16 mouse cellular contexts compared by ENCODE assay signal in the genomic region with DNA sequence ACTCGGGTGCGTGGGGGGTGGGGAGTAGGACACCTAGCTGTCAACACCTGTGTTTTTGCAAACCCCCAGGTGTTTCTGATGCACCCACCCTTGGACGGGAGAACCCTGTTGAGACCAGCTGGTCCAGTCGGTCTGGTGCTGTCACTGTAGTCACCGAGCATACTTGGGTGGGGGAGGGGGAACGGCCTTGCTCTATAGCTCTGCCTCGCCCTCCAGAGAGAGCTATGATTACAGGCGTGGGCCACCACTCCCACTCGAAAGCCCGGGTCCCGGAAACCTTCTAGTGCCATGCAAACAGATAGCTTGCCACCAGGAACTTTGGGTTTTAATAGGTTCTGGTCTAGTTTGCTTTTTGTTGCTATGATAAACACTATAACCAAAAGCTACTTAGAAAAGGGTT. TPM values are rescaled to one million over a fixed set of nuclear protein-coding genes. Genes with fewer than 3 reads are reported as not detected.
A peak's percentile ranks its signal among the peaks of the same experiment; 100 is the strongest.
DNase-seq lines count a peak whose midpoint lies in the region; ATAC-seq and TF ChIP-seq lines count a peak whose summit lies in the region.
"Had no signal": no experiment of that assay in that cellular context is flagged by ENCODE, and none has a peak within 500 bp of the region (broad histone marks: within the 10 kb centered on the region; RNA-seq: fewer than 3 reads in every experiment).

No protein-coding gene starts in this region.

- H3K4me2 ChIP-seq in liver, postnatal 0 days (ENCODE audit: low read depth, low read length): no peak overlapping the region
- no peak overlapping the region for H3K4me2 ChIP-seq in embryonic facial prominence, embryonic 15.5 days (replicated peaks)
- H3K4me2 ChIP-seq in hindbrain, embryonic 12.5 days (replicated peaks): no peak overlapping the region
- H3K4me2 ChIP-seq: heart, embryonic 15.5 days; midbrain, embryonic 13.5 days had no signal

- peak; percentile 13 for DNase-seq in liver, postnatal 0 days
- no peak for DNase-seq in liver
- DNase-seq in lung, postnatal 10 days: peak; percentile 9
- DNase-seq in urinary bladder, postnatal 25 days (ENCODE audit: low spot score): no peak
- DNase-seq in frontal cortex, postnatal 10 days (ENCODE audit: low spot score in 2 of 2): no peak
- DNase-seq: adrenal gland, postnatal 36 days; right cerebral cortex, postnatal 25 days; thymus, postnatal 4 days had no signal

- 71% methylated on average over 11 of the region's 11 CpGs for WGBS in liver, postnatal 0 days (ENCODE audit: insufficient replicate concordance)
- WGBS in embryonic facial prominence, embryonic 15.5 days: 61% methylated on average over 11 of the region's 11 CpGs
- WGBS in hindbrain, embryonic 12.5 days: 82% methylated on average over 11 of the region's 11 CpGs

- no peaks in the 10 kb centered on the region for H3K9me3 ChIP-seq in liver, postnatal 0 days (ENCODE audit: low read length)
- H3K9me3 ChIP-seq in embryonic facial prominence, embryonic 15.5 days (replicated peaks): no peaks in the 10 kb centered on the region
- H3K9me3 ChIP-seq in hindbrain, embryonic 12.5 days (replicated peaks): no peaks in the 10 kb centered on the region
- H3K9me3 ChIP-seq: forebrain, embryonic 13.5 days; heart, embryonic 15.5 days; hindbrain, embryonic 10.5 days; midbrain, embryonic 13.5 days had no signal

- peaks cover 27% of the 10 kb centered on the region for H3K4me1 ChIP-seq in liver, postnatal 0 days (ENCODE audit: insufficient read depth)
- H3K4me1 ChIP-seq in embryonic facial prominence, embryonic 15.5 days: peaks cover 10% of the 10 kb centered on the region
- H3K4me1 ChIP-seq in hindbrain, embryonic 12.5 days: 0 out of 2 replicates have a peak, but pooled peaks cover 5% of the 10 kb centered on the region

- no peaks in the 10 kb centered on the region for H3K36me3 ChIP-seq in liver, postnatal 0 days (replicated peaks; ENCODE audit: insufficient read depth, low read length)
- no peaks in the 10 kb centered on the region for H3K36me3 ChIP-seq in embryonic facial prominence, embryonic 15.5 days
- no peaks in the 10 kb centered on the region for H3K36me3 ChIP-seq in hindbrain, embryonic 12.5 days
- H3K36me3 ChIP-seq: heart, embryonic 15.5 days; midbrain, embryonic 13.5 days had no signal

- no peak overlapping the region for H3K27ac ChIP-seq in liver, postnatal 0 days (ENCODE audit: low read depth)
- H3K27ac ChIP-seq in embryonic facial prominence, embryonic 15.5 days (replicated peaks): peak overlapping the region; percentile 35
- no peak overlapping the region for H3K27ac ChIP-seq in hindbrain, embryonic 12.5 days
- H3K27ac ChIP-seq: forebrain, embryonic 13.5 days; heart, embryonic 15.5 days; kidney, postnatal 0 days; midbrain, embryonic 13.5 days had no signal

- H3K9ac ChIP-seq in liver, postnatal 0 days (replicated peaks): no peak overlapping the region
- no peak overlapping the region for H3K9ac ChIP-seq in embryonic facial prominence, embryonic 15.5 days
- H3K9ac ChIP-seq in hindbrain, embryonic 12.5 days: no peak overlapping the region
- H3K9ac ChIP-seq: forebrain, embryonic 13.5 days; heart, embryonic 15.5 days; midbrain, embryonic 13.5 days had no signal

- no peaks in the 10 kb centered on the region for H3K27me3 ChIP-seq in liver, postnatal 0 days (ENCODE audit: insufficient read depth, low read length)
- no peaks in the 10 kb centered on the region for H3K27me3 ChIP-seq in embryonic facial prominence, embryonic 15.5 days
- no peaks in the 10 kb centered on the region; the same call in none of the 2 replicates for H3K27me3 ChIP-seq in hindbrain, embryonic 12.5 days
- H3K27me3 ChIP-seq: midbrain, embryonic 13.5 days had no signal

- no peak for TF ChIP-seq EP300 in liver, postnatal 0 days (IDR thresholded peaks at IDR 0.05; ENCODE audit: low read depth)

- no peak for TF ChIP-seq CTCF in liver, postnatal 0 days (IDR thresholded peaks at IDR 0.05; ENCODE audit: low read depth)

- no peak overlapping the region for H3K4me3 ChIP-seq in liver, postnatal 0 days (ENCODE audit: low read depth, low read length)
- H3K4me3 ChIP-seq in embryonic facial prominence, embryonic 15.5 days (replicated peaks): no peak overlapping the region
- no peak overlapping the region for H3K4me3 ChIP-seq in hindbrain, embryonic 12.5 days
- H3K4me3 ChIP-seq: forebrain, embryonic 13.5 days; midbrain, embryonic 13.5 days had no signal

- no peak for ATAC-seq in liver, postnatal 0 days
- no peak for ATAC-seq in embryonic facial prominence, embryonic 15.5 days (ENCODE audit: insufficient number of reproducible peaks, low FRiP score, low TSS enrichment, low read depth)
- ATAC-seq in hindbrain, embryonic 12.5 days (ENCODE audit: low FRiP score): no peak
- ATAC-seq: forebrain, embryonic 13.5 days; inflammation-experienced regulatory T-cells, adult 6 months; midbrain, embryonic 13.5 days had no signal

RNA-seq across cellular contexts. Expression of a gene that starts 36.3 kb away (rescaled TPM):
- 7.3 and 7.9 TPM in 2 replicates for polyA plus RNA-seq in liver, postnatal 0 days (2015; fragmentation: Nextera tagmentation; extraction: Ambion mirVana)
- 26.8 and 27.5 TPM in 2 replicates for polyA plus RNA-seq in embryonic facial prominence, embryonic 15.5 days (2015; fragmentation: Nextera tagmentation; extraction: Ambion mirVana)
- 31.5 and 32.7 TPM in 2 replicates for polyA plus RNA-seq in hindbrain, embryonic 12.5 days (2016; fragmentation: Nextera tagmentation; extraction: Ambion mirVana)

RNA-seq across cellular contexts. Expression of a gene that starts 51.6 kb away (rescaled TPM):
- polyA plus RNA-seq in liver, postnatal 0 days (2015; fragmentation: Nextera tagmentation; extraction: Ambion mirVana): 1,306 and 1,327 TPM in 2 replicates
- 2,445 and 2,695 TPM in 2 replicates for polyA plus RNA-seq in embryonic facial prominence, embryonic 15.5 days (2015; fragmentation: Nextera tagmentation; extraction: Ambion mirVana)
- polyA plus RNA-seq in hindbrain, embryonic 12.5 days (2016; fragmentation: Nextera tagmentation; extraction: Ambion mirVana): 3,274 and 3,635 TPM in 2 replicates

Comparison
In these comparisons a context has a peak if more than half of its experiments do, and no peak if none do; other contexts are left out.
1. DNase-seq: peak in liver, postnatal 0 days (single experiment) and lung, postnatal 10 days (single experiment); none in liver (single experiment), urinary bladder, postnatal 25 days (single experiment) and frontal cortex, postnatal 10 days (0 of 2).